Mouse (Mus musculus): Measurements from ENCODE around the gene Mta3.

The Mta3 gene

DNA sequence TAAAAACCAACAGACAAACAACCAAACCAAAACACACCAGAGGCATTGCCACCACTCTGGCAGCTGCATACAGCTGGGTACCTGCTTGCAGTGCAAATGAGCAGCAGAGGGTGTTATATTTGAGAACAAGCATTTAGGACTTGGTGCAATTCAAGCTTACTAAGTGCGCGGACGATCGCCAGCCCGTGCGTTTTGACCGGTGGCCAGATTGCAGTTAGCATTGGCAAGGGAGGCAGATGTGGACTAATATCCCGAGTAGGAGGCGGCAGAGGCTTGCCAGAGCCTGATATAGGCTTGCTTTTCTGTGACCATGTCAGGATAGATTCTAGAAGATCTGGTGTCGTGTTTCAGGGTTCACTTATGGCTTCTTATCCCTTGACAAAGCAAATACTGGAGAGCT is 52.1 kb downstream of the Mta3 start:
- in situ Hi-C loops (cut with MseI, MboI) = no loop called here

DNA sequence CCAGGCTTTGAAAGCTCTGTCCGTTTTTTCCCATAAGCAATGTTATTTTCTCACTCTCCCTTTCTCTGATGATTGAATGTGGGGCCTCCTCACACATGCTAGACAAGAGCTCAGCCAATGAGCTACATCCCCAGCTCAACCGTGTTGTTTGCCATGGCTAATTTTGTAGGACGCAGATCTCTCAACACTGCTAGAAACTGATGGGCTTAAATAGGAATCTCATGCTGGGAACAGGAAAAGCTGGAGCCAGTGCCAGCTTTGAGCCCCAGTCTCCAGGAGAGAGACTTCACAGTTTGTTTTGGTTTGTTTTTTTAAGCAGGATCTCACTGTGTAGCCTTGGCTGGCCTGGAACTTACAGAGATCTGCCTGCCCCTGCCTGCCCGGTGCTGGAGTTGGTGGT is 53.6 kb downstream of the Mta3 start:
- in situ Hi-C loops (cut with MseI, MboI) = no loop called here

DNA sequence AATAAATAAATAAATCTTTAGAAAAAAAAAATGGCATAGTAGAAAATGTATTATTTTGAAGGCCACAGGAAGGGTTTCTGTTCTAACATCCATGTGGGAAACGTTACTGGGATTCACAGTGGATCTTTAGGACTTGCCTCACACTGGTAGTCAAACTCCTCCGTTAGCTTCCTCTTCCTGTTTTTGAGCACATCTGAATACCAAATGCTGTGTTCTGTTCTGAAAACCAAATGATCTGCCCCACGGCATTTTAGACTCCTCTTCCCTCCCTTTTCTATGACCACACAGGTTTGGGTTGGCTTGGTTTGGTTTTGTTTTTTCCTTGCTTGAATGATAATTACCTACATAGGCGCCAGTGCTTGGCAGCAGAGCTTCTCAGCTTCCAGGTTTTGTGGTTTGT is 58.6 kb downstream of the Mta3 start:
- in situ Hi-C loops (cut with MseI, MboI) = no loop called here

DNA sequence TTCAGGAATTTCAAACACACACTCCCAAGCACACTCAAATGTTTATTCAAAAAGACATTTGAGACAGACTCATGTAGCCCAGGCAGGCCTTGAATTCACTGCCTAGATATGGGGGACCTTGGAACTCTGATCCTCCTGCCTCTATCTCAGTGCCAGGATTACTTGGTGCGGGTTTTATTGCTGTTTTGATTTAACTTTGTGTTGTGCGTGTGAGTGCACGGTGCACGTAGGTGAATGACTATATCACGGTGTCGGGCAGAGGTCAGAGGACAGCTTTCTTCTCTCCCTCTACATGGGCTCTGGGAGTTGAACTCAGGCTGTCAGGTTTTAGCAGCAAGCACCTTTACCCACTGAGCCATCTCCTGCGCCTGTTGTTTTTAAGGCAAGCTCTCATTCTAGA is 61.1 kb downstream of the Mta3 start:
- in situ Hi-C loops (cut with MseI, MboI) = no loop called here

DNA sequence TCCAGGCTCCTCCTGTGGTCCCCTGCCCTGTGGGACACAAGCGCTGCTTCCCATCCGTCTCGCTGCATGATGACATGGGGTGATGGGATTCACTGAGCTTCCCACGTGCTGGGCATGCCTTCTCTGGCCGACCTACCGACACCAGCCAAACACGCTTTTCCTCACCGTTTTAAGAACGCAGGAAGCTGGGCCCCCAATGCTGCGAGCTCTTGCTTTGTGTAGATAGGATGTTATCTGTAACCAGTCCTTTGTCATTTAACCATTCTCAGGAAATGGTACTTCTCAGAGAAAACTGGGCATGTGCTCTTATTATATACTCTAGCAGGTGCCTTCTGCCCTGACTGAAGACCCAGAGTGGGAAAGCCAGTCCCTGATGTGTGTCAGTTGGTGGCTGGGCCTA is 62.3 kb downstream of the Mta3 start:
- in situ Hi-C loops (cut with MseI, MboI) = no loop called here

GRCm38 (mm10) chr17:83770371-83770770 is 64.4 kb downstream of the Mta3 start:
- in situ Hi-C loops (cut with MseI, MboI) = no loop called here

GRCm38 (mm10) chr17:83770931-83771330 is 65.0 kb downstream of the Mta3 start:
- in situ Hi-C loops (cut with MseI, MboI) = no loop called here

DNA sequence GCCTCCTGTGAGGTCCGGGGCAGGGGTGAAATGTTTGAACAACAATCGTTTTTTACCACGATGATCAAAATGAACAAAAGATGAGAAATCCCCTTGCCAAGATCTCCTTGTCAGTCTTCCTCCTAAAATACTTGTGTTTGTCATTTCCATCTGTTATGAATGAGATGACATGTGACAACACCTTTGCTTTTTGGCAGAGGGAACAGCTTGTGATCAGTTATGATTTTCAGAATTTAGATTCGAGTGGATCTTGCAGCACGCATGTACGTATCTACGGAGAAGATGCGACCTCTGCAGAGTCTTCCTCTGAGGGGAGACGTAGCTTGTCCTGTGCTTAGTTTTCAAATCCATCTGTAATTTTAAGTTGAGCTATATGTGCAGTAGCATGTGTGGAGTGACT is 66.1 kb downstream of the Mta3 start:
- in situ Hi-C loops (cut with MseI, MboI) = no loop called here

GRCm38 (mm10) chr17:83772711-83773110 is 66.7 kb downstream of the Mta3 start:
- in situ Hi-C loops (cut with MseI, MboI) = no loop called here

- in situ Hi-C loops (cut with MseI, MboI) = no loop called here
Observed at GRCm38 (mm10) chr17:83776965-83777364, 71.0 kb downstream of the Mta3 start.

- in situ Hi-C loops (cut with MseI, MboI) = no loop called here
Observed at GRCm38 (mm10) chr17:83777462-83778051, 71.6 kb downstream of the Mta3 start.

GRCm38 (mm10) chr17:83780228-83780627 is 74.3 kb downstream of the Mta3 start:
- in situ Hi-C loops (cut with MseI, MboI) = no loop called here

DNA sequence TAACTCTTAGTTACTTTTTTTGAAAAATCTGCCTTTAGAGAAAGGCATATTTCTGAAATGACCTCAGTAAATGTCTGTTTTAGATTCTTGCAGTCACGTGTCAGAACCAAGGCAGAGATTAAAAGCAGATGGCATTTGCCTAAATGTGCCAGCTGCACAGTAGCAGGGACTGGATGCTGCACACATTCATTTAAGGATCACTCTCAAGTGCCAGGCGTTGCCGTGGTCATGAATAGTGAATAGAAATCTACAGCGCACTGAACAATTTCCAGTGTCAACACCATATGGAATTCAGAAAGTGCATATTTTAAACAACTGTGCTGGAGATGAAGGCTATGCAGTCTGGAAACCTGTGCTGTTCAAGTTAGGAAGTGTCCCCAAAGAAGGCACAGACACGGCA is 76.8 kb downstream of the Mta3 start:
- in situ Hi-C loops (cut with MseI, MboI) = no loop called here

- in situ Hi-C loops (cut with MseI, MboI) = no loop called here
Observed at GRCm38 (mm10) chr17:83786418-83786817, 80.5 kb downstream of the Mta3 start.

GRCm38 (mm10) chr17:83790158-83790557 is 84.2 kb downstream of the Mta3 start:
- in situ Hi-C loops (cut with MseI, MboI) = no loop called here

- in situ Hi-C loops (cut with MseI, MboI) = no loop called here
Observed at GRCm38 (mm10) chr17:83792388-83792787, 86.4 kb downstream of the Mta3 start.

DNA sequence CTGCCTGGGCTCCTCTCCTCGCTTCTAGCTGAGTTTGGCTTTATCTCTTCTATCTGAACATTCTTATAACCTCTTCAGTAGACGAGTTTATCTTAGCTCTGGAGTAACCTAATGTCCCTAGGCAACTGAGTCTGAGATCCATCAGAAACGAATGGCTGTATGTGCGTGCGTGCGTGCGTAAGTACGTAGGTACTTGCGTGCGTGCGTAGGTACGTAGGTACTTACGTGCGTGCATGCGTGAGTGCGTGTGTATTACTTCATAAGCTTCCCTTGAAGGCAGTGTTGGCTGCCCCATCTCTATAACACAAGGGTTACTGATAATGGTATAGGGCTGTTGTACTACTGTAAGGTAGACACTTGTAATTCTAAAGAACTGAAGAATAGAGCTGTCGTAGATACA is 89.2 kb downstream of the Mta3 start:
- in situ Hi-C loops (cut with MseI, MboI) = no loop called here

DNA sequence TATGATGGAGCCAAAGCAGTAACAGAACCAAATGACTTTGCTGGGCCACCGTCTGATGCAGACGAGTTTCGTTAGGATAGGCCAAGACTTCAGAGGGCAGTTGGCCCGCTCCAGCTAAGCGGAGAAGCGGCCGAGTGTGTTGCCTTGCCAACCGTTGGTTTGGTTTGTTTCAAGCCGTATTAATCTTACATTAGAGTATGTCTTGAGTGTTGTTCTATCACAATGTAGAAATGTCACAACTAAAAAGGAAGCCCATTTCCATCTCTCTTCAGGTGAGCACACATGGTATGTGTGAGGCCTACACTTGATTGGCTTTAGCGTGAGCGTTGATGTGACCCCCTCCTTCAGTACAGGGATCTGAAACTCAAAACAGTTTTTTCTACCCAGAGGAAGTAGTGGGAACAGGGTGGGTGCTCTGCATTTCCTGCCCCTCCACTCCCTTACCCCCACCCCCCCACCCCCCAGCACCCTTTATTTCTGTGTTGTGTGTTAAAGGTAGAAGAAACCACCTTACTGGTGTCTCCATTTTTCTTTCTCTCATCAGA is 93.6 kb downstream of the Mta3 start:
- in situ Hi-C loops (cut with MseI, MboI) = no loop called here

DNA sequence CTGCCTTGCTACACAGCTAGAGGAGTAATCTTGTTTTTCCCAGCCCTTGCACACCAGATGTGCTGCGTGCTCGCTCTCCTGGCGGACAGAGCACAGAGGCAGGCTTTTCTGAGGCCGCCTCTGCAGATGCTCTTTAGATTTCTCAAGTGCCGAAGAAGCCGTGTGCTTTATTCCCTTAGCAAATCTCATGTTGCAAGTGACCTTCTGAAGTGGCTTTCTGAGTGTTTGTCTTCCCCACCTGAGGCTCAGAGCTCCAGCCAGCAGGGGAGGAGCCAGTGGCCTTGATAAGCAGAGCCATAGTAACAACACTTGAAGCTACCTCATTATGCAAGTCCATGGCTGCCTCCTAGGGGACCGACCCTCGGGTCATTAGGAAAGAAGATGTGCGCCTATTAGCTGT is 98.0 kb downstream of the Mta3 start:
- in situ Hi-C loops (cut with MseI, MboI) = no loop called here

DNA sequence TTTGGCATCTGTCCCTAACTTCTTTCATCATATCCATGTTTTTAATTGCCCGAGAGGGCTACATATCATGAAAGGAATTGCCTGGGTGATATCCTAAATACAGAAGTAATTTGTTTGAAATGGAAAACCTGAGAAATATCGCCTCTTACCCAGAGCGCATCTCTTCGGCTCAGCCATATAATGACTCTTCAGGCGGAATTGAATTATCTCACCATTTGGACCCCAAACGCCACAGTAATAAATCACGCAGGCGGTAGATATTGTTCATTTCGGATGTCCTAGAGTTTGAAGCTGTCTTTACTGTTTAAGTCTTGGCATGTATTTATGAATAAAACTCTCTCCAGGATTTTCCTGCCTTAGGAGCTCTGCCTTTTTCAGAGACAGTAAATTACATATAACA is 99.1 kb downstream of the Mta3 start:
- in situ Hi-C loops (cut with MseI, MboI) = no loop called here

DNA sequence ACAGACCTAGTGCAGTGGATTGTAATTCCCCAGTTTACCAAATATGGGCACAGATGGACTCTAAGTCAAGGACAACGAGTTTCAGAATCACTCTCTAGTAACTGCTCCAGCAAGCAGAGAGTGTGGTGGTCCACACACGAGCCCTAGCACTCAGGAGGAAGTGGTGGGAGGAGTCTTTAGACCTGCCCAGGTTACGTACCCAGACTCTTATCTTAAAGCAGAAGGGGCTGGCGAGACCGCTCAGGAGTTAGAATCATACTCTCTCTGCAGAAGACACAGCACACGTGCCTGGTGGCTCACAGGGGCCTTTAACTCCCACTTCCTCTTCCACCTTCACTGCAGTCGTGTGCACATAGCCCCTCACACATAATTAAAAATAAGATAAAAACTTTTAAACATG is 101.4 kb downstream of the Mta3 start:
- in situ Hi-C loops (cut with MseI, MboI) = no loop called here

DNA sequence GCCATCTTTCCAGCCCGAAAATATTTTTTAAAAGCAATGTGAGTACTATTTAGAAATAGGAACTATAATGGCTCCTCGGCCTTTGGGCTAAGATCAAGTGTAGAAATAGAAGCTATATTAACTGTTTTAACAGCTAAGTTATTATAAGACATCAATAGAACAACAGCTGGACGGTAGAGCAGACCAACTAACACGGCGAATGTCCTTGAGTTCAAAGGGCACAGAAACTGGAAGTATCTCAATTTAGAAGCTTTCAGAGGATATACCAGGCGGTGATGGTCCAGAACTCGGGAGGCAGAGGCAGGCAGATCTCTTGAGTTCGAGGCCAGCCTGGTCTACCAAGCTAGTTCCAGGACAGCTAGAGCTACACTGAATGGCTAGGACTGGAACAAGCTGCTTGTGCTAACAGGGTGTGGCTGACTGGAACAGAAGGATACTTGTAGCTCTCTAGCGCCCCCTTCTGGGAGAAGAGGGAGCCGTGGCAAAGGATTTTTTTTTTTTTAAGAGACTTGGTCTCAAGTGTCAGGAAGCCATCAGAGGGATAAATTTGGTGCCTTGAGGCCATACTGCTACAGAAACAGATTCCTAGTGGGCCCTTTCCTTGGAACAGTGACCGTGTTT is 101.9 kb downstream of the Mta3 start:
- in situ Hi-C loops (cut with MseI, MboI) = no loop called here

GRCm38 (mm10) chr17:83808476-83809098 is 102.6 kb downstream of the Mta3 start:
- in situ Hi-C loops (cut with MseI, MboI) = no loop called here

All from mouse trophoblast stem cell (cell line).